Mouse (Mus musculus) mature B cell (primary cell): ENCODE results near the gene Papss2.

Experiments used
- in situ Hi-C: fragments of 300-500 bp; cut with MboI; formaldehyde crosslinking; loops from 2 replicates; pipeline ENCODE4 v1.14.3; 2019

Papss2 gene

GRCm38 (mm10) chr19:32599436-32599835 is 3.8 kb downstream of the Papss2 start:
- in situ Hi-C loops, result no loop called here

DNA sequence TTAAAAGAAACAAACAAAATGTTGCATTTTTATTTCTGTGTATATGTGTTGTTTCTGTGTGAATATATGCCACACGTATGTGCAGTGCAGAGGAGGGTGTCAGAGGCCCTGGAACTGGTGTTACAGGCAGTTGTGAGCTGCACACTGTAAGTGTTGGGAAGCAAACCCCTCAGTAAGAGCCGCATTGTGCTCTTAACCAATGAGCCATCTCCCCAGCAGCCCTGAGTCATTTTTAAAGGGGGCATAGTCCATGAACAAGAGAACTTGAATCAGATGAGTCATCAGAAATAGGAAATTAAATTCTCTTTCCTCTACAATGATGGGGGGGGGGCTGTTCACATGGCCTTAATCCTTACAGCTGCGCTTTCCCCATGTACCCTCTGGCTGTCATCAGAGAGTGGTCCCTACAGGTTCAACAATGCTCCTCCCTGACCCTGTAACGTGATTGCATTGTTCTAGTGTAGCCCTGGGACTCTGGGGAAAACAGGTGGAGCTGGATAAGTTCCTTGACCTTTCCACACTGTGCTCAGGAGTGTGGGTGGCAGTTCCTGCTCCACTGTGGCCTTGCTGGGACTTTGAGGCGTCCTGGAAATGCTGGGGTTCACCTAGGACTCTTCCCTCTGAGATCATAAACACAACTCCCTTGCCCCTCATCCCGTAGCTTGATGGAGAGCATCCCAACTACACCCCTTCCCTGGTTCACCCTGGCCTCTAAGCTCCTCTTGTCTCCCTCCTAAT is 5.6 kb downstream of the Papss2 start:
- in situ Hi-C loops, result no loop called here

DNA sequence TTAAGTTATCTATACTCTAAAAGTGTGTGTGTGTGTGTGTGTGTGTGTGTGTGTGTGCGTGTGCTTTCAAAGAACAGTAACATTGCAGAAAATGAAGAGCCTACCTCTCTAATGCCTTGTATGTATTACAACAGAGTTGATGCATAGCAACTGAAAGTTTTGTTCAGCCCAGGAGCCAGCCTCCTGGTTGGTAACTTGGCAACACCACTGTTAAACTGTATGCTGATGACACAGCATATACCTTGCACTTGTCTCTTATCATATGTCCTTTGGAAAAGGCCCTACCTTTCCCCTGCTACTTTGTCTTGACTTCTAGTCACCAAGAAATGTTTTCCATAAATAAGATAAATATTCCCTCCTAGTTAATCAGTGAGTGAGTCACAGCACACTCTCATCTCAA is 7.9 kb downstream of the Papss2 start:
- in situ Hi-C loops, result no loop called here

- in situ Hi-C loops, result no loop called here
Measured at GRCm38 (mm10) chr19:32604127-32604526, 8.5 kb downstream of the Papss2 start.

DNA sequence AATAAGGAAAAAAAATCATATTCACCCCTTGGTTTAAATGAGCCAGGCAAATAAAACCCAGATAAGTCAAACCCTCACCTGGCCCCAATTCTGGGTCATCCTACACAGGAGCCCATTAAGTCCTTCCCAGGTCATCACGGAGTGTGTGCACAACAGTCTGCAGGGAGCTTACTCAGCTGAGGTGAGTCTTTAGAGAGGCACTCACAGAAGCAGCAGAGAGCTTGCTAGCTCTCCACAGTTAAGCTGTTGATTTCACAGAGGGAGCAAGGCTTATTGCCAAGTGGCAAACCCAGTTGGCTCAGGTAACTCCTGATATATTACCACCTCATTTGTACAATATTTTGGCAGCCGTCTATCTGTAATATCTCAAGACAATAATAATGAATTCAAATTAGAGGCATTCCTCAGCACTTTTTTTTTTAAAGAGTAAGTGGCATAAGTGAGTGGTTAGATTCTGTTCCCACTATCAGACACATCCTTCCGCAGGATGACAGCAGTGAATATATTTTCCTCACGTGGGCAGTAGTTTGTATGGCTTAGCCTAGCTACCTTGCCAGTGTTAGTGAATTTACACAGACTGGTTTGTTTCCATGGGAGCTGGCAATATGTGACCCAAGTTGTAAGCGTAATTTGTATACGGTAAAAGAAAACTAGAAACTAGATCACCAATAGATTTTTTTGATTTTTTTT is 9.1 kb downstream of the Papss2 start:
- in situ Hi-C loops, result no loop called here

DNA sequence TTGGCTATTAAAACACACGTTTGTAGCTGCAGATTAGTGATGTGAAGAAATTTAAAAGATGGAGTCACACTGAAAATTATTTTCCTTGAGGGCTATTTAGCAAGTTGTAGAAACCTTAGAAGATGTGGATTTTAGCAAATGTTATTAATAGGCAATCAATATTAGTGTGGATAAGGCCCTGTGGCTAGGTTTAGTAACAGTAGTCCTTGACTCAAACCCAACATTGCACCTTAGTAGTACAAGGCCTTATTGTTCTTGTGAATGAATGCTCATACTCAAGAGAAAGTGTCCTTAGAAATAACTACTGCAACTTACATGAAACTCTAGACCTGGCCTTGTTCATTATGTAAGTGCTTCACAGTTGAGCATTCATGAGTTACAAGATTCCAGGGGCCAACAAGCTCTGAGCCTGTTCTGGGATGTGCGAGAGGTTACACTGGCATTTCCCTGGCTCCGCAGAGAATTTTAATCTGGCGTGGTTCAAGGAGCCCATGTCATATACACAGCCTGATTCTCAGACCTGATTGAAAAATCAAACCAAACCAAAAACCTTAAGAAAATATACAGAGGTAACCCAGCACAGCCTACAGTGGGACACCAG is 10.7 kb downstream of the Papss2 start:
- in situ Hi-C loops, result no loop called here

DNA sequence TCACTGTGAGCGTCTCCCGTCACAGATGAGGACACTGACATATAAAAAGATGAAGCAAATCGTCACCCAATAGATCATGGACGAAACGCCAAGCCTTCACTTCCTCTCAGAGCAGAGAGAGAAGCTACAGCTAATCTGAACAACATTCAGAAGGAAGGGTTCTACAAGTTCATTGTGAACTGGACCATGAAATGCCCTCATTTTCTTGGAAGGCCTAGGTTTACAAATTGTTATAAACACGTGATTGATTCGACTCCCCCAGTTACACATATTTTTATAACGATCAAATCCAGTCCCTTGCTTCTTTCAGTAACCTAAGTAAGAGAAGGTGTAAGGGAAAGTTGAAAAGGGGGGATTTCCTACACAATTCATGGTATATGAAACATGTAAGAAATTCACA is 11.4 kb downstream of the Papss2 start:
- in situ Hi-C loops, result no loop called here

GRCm38 (mm10) chr19:32611386-32612092 is 15.9 kb downstream of the Papss2 start:
- in situ Hi-C loops, result no loop called here

- in situ Hi-C loops, result no loop called here
Measured at GRCm38 (mm10) chr19:32614046-32614771, 18.6 kb downstream of the Papss2 start.

DNA sequence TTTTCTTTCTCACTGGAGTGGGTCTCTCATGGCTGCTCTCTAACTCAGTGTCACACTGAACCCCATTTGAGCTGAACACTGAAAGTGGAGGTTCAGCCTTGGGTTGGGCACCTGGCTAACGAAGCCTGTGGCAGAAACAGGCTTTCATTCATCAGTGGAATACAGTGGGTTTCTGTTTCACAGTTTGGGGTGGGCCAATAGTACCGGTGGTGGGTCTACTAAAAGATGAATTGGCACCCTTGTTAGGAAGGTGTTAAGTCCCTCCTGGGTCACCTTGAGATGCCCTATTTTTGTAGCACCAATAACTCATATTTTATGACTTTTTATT is 19.1 kb downstream of the Papss2 start:
- in situ Hi-C loops, result no loop called here

DNA sequence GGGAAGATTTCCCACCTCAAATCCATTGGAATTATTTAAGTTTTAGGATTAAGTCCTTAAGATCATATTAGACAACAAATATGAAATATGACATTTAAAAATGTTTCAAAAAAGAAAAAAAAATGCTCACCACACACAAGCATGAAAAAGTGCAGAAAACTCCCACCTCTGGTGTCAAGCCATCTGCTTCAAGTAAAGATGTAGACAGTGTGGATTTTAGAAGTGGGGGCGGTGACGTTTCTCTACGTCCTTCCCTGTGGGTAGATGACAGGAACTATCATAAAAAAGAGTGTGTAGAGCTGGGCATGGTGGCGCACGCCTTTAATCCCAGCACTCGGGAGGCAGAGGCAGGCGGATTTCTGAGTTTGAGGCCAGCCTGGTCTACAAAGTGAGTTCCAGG is 21.1 kb downstream of the Papss2 start:
- in situ Hi-C loops, result no loop called here

- in situ Hi-C loops, result no loop called here
Measured at GRCm38 (mm10) chr19:32619739-32620138, 24.1 kb downstream of the Papss2 start.

GRCm38 (mm10) chr19:32620859-32621445 is 25.4 kb downstream of the Papss2 start:
- in situ Hi-C loops, result no loop called here

GRCm38 (mm10) chr19:32622142-32622541 is 26.6 kb downstream of the Papss2 start:
- in situ Hi-C loops, result no loop called here

- in situ Hi-C loops, result no loop called here
Measured at GRCm38 (mm10) chr19:32626768-32627331, 31.3 kb downstream of the Papss2 start.

DNA sequence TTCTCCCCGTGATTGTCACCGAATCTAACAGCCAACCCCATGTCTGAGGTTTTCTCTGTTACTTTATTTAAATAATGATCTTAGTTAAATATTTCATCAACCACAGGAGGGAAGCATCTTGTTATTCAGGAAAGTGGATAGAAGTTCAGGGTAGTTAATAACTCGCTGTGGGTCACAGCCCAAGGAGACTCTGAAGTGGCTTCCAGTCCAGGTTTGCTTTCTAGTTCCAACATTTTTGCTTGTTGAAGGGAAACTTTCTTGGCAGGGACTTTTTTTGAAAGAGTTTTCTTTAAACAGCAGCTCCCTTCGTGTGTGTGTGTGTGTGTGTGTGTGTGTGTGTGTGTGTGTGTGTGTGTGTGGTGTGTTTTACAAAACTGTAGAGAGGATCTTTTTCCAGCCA is 32.0 kb downstream of the Papss2 start:
- in situ Hi-C loops, result no loop called here

DNA sequence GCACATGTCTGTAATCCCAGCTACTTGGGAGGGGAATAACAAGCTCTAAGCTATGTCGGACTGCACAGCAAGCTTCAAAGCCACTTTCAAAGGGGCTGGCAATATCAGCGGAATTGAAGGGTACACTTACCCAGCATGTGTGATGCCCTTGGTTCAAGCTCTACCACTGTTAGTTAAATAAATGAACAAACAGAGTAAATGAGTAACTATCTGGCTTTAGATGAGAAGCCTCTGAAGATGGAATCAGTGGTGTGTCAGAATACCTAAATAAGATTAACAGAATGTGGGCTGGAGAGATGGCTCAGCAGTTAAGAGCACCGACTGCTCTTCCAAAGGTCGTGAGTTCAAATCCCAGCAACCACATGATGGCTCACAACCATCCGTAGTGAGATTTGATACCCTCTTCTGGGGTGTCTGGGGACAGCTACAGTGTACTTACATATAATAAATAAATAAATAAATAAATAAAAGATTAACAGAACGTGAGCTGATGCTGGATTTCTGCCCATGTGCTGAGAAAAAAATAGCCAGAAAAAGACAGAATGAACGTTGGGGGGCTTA is 33.1 kb downstream of the Papss2 start:
- in situ Hi-C loops, result no loop called here

DNA sequence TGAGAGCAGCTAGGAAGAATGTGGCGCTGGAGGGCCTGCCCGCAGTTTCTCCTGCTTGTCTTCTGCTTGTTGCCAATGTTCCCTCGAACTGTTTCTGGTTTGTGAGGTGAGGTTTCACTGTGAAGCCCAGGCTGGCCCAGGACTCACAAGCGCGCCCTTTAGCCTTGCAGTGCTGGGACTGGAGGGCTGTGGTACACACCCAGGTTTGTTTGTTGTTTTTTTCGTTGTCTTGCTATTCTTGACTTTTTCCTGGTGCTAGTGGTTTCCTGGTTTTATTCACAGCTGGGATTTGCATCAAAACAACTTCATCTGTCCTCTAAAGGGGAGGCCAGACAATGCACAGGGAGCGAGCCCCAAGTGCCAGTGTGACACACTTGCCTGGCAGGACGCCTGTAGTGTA is 39.3 kb downstream of the Papss2 start:
- in situ Hi-C loops, result no loop called here

- in situ Hi-C loops, result no loop called here
Measured at GRCm38 (mm10) chr19:32637357-32638275, 42.0 kb downstream of the Papss2 start.
